Mouse (Mus musculus): ENCODE results near the gene Cdhr5. TPM values are rescaled to one million over a fixed set of nuclear protein-coding genes. Genes with fewer than 3 reads are reported as not detected.

The Cdhr5 gene
- polyA plus RNA-seq, 1 experiment from 2014 or later = not detected

- H3K4me3 ChIP-seq = peak overlapping the region; percentile 31
Observed at GRCm38 (mm10) chr7:141294479-141294878, 17.9 kb upstream of the Cdhr5 start.

GRCm38 (mm10) chr7:141293852-141294471 is 17.4 kb upstream of the Cdhr5 start:
- no peaks in the 10 kb centered on the region for H3K9me3 ChIP-seq
- no peak overlapping the region for H3K27ac ChIP-seq (replicated peaks)
- H3K9ac ChIP-seq = no peak overlapping the region; the same call in 1 of the 2 replicates
- no peak; the same call in 1 of the 2 replicates for ATAC-seq (ENCODE audit: low FRiP score, low read depth)
- H3K36me3 ChIP-seq = peaks cover 7% of the 10 kb centered on the region
- WGBS = 2% methylated on average over 53 of the region's 53 CpGs
- H3K4me3 ChIP-seq = peak overlapping the region; percentile 31
- H3K4me1 ChIP-seq (replicated peaks) = peaks cover 34% of the 10 kb centered on the region
- peaks cover 57% of the 10 kb centered on the region for H3K27me3 ChIP-seq
- peak overlapping the region; percentile 62 for H3K4me2 ChIP-seq

More at GRCm38 (mm10) chr7:141294479-141294878, 17.9 kb upstream of the Cdhr5 start:
- WGBS = 9% methylated on average over 22 of the region's 22 CpGs
- H3K27ac ChIP-seq (replicated peaks) = no peak overlapping the region
- peak overlapping the region; percentile 62 for H3K4me2 ChIP-seq
- H3K4me1 ChIP-seq (replicated peaks) = peaks cover 34% of the 10 kb centered on the region
- H3K9me3 ChIP-seq = no peaks in the 10 kb centered on the region
- ATAC-seq (ENCODE audit: low FRiP score, low read depth) = no peak
- peaks cover 12% of the 10 kb centered on the region for H3K36me3 ChIP-seq
- peaks cover 57% of the 10 kb centered on the region for H3K27me3 ChIP-seq
- no peak overlapping the region for H3K9ac ChIP-seq

- Histone ChIP-seq H3K4me1 (replicated peaks) (peaks cover 34% of the 10 kb centered on the region), H3K27ac (replicated peaks) (no peak overlapping the region), H3K27me3 (peaks cover 57% of the 10 kb centered on the region), H3K4me2 (peak overlapping the region; percentile 99), H3K36me3 (peaks cover 7% of the 10 kb centered on the region), H3K9ac (peak overlapping the region; percentile 61; the same call in 1 of the 2 replicates), H3K9me3 (no peaks in the 10 kb centered on the region), H3K4me3 (peak overlapping the region; percentile 57)
- ATAC-seq (ENCODE audit: low FRiP score, low read depth) = peak; percentile 11; the same call in 1 of the 2 replicates
- 32% methylated on average over 15 of the region's 15 CpGs for WGBS
Observed at GRCm38 (mm10) chr7:141292583-141293388, 16.2 kb upstream of the Cdhr5 start.

- Histone ChIP-seq H3K4me3 (peak within 1 kb of the TSS; percentile 57), H3K27me3 (peaks cover 57% of the 10 kb centered on the region), H3K4me1 (replicated peaks) (peaks cover 34% of the 10 kb centered on the region), H3K9me3 (no peaks in the 10 kb centered on the region), H3K4me2 (peak within 1 kb of the TSS; percentile 99), H3K27ac (replicated peaks) (no peak within 1 kb of the TSS), H3K9ac (peak within 1 kb of the TSS; percentile 61), H3K36me3 (peaks cover 4% of the 10 kb centered on the region)
- ATAC-seq (ENCODE audit: low FRiP score, low read depth) = peak; percentile 53; the same call in 1 of the 2 replicates
- 2% methylated on average over 46 of the region's 46 CpGs for WGBS
Observed at GRCm38 (mm10) chr7:141291921-141292582, 15.5 kb upstream of the Cdhr5 start, which contains the start of gene Drd4. Gene Drd4, plus strand, starts transcription at chr7:141292006.

- no peak overlapping the region for H3K27ac ChIP-seq (replicated peaks)
- peaks cover 17% of the 10 kb centered on the region for H3K4me1 ChIP-seq (replicated peaks)
- H3K4me3 ChIP-seq = no peak overlapping the region
- 85% methylated on average over 3 of the region's 3 CpGs for WGBS
- no peaks in the 10 kb centered on the region for H3K36me3 ChIP-seq
- no peak overlapping the region for H3K4me2 ChIP-seq
- peaks cover 24% of the 10 kb centered on the region for H3K27me3 ChIP-seq
- H3K9me3 ChIP-seq = no peaks in the 10 kb centered on the region
- ATAC-seq (ENCODE audit: low FRiP score, low read depth) = no peak
- no peak overlapping the region for H3K9ac ChIP-seq
Observed at GRCm38 (mm10) chr7:141288042-141288441, 11.5 kb upstream of the Cdhr5 start.

GRCm38 (mm10) chr7:141282756-141283155 is 6.2 kb upstream of the Cdhr5 start:
- H3K4me1 ChIP-seq (replicated peaks) = peaks cover 10% of the 10 kb centered on the region
- 89% methylated on average over 4 of the region's 4 CpGs for WGBS

GRCm38 (mm10) chr7:141281442-141281841 is 4.9 kb upstream of the Cdhr5 start:
- no peak overlapping the region for H3K4me2 ChIP-seq
- no peak overlapping the region for H3K4me3 ChIP-seq
- no peaks in the 10 kb centered on the region for H3K36me3 ChIP-seq
- peaks cover 10% of the 10 kb centered on the region for H3K4me1 ChIP-seq (replicated peaks)
- H3K27me3 ChIP-seq = no peaks in the 10 kb centered on the region
- H3K27ac ChIP-seq (replicated peaks) = no peak overlapping the region
- no peak overlapping the region for H3K9ac ChIP-seq
- ATAC-seq (ENCODE audit: low FRiP score, low read depth) = no peak
- no peaks in the 10 kb centered on the region for H3K9me3 ChIP-seq
- 43% methylated on average over 6 of the region's 6 CpGs for WGBS

More at GRCm38 (mm10) chr7:141282756-141283155, 6.2 kb upstream of the Cdhr5 start:
- Histone ChIP-seq H3K4me2 (no peak overlapping the region), H3K27ac (replicated peaks) (no peak overlapping the region), H3K4me3 (no peak overlapping the region), H3K27me3 (no peaks in the 10 kb centered on the region), H3K9me3 (no peaks in the 10 kb centered on the region), H3K36me3 (no peaks in the 10 kb centered on the region), H3K9ac (no peak overlapping the region)
- no peak for ATAC-seq (ENCODE audit: low FRiP score, low read depth)

GRCm38 (mm10) chr7:141278766-141279590 is 2.4 kb upstream of the Cdhr5 start, which contains the start of gene Sct:
Gene Sct, minus strand, starts transcription at chr7:141279133.
- H3K27me3 ChIP-seq = no peaks in the 10 kb centered on the region
- H3K4me3 ChIP-seq = peak within 1 kb of the TSS; percentile 55
- no peak within 1 kb of the TSS for H3K27ac ChIP-seq (replicated peaks)
- peak; percentile 80 for ATAC-seq (ENCODE audit: low FRiP score, low read depth)
- no peaks in the 10 kb centered on the region for H3K36me3 ChIP-seq
- 2% methylated on average over 46 of the region's 46 CpGs for WGBS
- H3K4me2 ChIP-seq = peak within 1 kb of the TSS; percentile 100
- H3K9me3 ChIP-seq = no peaks in the 10 kb centered on the region
- peak within 1 kb of the TSS; percentile 59 for H3K9ac ChIP-seq
- peaks cover 10% of the 10 kb centered on the region for H3K4me1 ChIP-seq (replicated peaks)

- 0 out of 2 replicates have a peak, but pooled peaks have one; percentile 14 for ATAC-seq (ENCODE audit: low FRiP score, low read depth)
- Histone ChIP-seq H3K27me3 (no peaks in the 10 kb centered on the region), H3K9ac (no peak overlapping the region), H3K36me3 (no peaks in the 10 kb centered on the region), H3K27ac (replicated peaks) (no peak overlapping the region), H3K4me1 (replicated peaks) (peaks cover 10% of the 10 kb centered on the region), H3K4me3 (peak overlapping the region; percentile 55; the same call in 1 of the 2 replicates), H3K4me2 (peak overlapping the region; percentile 100), H3K9me3 (no peaks in the 10 kb centered on the region)
- 86% methylated on average over 11 of the region's 11 CpGs for WGBS
Observed at GRCm38 (mm10) chr7:141277701-141278678, 1.4 kb upstream of the Cdhr5 start.

GRCm38 (mm10) chr7:141275356-141275755 is 1.2 kb downstream of the Cdhr5 start:
- WGBS = 85% methylated on average over 9 of the region's 9 CpGs
- ATAC-seq (ENCODE audit: low FRiP score, low read depth) = no peak
- peaks cover 10% of the 10 kb centered on the region for H3K4me1 ChIP-seq (replicated peaks)
- no peaks in the 10 kb centered on the region for H3K27me3 ChIP-seq
- no peak overlapping the region for H3K4me2 ChIP-seq
- no peak overlapping the region for H3K9ac ChIP-seq
- H3K9me3 ChIP-seq = no peaks in the 10 kb centered on the region
- no peak overlapping the region for H3K4me3 ChIP-seq
- no peak overlapping the region for H3K27ac ChIP-seq (replicated peaks)
- H3K36me3 ChIP-seq = no peaks in the 10 kb centered on the region

Data from hindbrain, embryonic 15.5 days (tissue).